Mouse (Mus musculus): ENCODE results near the gene Nol12. TPM values are rescaled to one million over a fixed set of nuclear protein-coding genes. Genes with fewer than 3 reads are reported as not detected.
A peak's percentile ranks its signal among the peaks of the same experiment; 100 is the strongest.

Nol12 gene
- polyA plus RNA-seq, 1 experiment: 101 TPM

GRCm38 (mm10) chr15:78914091-78914822 is 20.5 kb upstream of the Nol12 start:
- Histone ChIP-seq H3K36me3 (ENCODE audit: control insufficient read depth, insufficient read depth) (no peaks in the 10 kb centered on the region), H3K79me2 (ENCODE audit: control insufficient read depth, insufficient read depth) (peaks cover 14% of the 10 kb centered on the region)

GRCm38 (mm10) chr15:78914823-78915659 is 19.7 kb upstream of the Nol12 start:
- Histone ChIP-seq H3ac (ENCODE audit: control insufficient read depth, insufficient read length) (peak overlapping the region; percentile 43), H3K27me3 (ENCODE audit: control insufficient read depth, insufficient read depth, insufficient read length) (no peaks in the 10 kb centered on the region), H3K36me3 (ENCODE audit: control insufficient read depth, insufficient read depth) (no peaks in the 10 kb centered on the region), H3K4me2 (ENCODE audit: low read depth) (peak overlapping the region; percentile 89), H3K79me2 (ENCODE audit: control insufficient read depth, insufficient read depth) (peaks cover 14% of the 10 kb centered on the region), H3K4me3 (peak overlapping the region; percentile 22)
- TF ChIP-seq TCF12 (IDR thresholded peaks at IDR 0.05; ENCODE audit: insufficient read depth, poor library complexity, severe bottlenecking) (no peak), USF1 (IDR thresholded peaks at IDR 0.05; ENCODE audit: low read depth) (no peak), REST (IDR thresholded peaks at IDR 0.05; ENCODE audit: insufficient read depth, insufficient read length) (no peak), SRF (IDR thresholded peaks at IDR 0.05; ENCODE audit: control insufficient read depth, insufficient read length, low read depth) (no peak)

More at GRCm38 (mm10) chr15:78914091-78914822, 20.5 kb upstream of the Nol12 start:
- peak overlapping the region; percentile 22 for H3K4me3 ChIP-seq
- H3ac ChIP-seq (ENCODE audit: control insufficient read depth, insufficient read length): peak overlapping the region; percentile 43
- TF ChIP-seq MYOD1 (IDR thresholded peaks at IDR 0.05; ENCODE audit: control insufficient read depth in 1 of 3, insufficient read length in 2 of 3, low read depth in 2 of 3): peak in 2 of 3 experiments; percentile 1 to 2
- TF ChIP-seq TCF12 (IDR thresholded peaks at IDR 0.05; ENCODE audit: insufficient read depth, poor library complexity, severe bottlenecking): no peak
- TF ChIP-seq POLR2AphosphoS2 (IDR thresholded peaks at IDR 0.05; ENCODE audit: insufficient read length, low read depth): no peak
- peak in 1 of 3 experiments; percentile 1 for TF ChIP-seq MYOG (IDR thresholded peaks at IDR 0.05; ENCODE audit: control insufficient read depth in 1 of 3, insufficient read depth in 1 of 3, insufficient read length in 2 of 3, low read depth in 2 of 3)
- TF ChIP-seq TCF3 (IDR thresholded peaks at IDR 0.05; ENCODE audit: insufficient read length, low read depth): peak; percentile 3
- TF ChIP-seq USF1 (IDR thresholded peaks at IDR 0.05; ENCODE audit: low read depth): no peak
- TF ChIP-seq REST (IDR thresholded peaks at IDR 0.05; ENCODE audit: insufficient read depth, insufficient read length): no peak
- peak overlapping the region; percentile 89 for H3K4me2 ChIP-seq (ENCODE audit: low read depth)
- no peaks in the 10 kb centered on the region for H3K27me3 ChIP-seq (ENCODE audit: control insufficient read depth, insufficient read depth, insufficient read length)

- H3K4me2 ChIP-seq (ENCODE audit: low read depth): peak overlapping the region; percentile 89
- no peak for TF ChIP-seq CEBPB (IDR thresholded peaks at IDR 0.05; ENCODE audit: insufficient read depth, poor library complexity, severe bottlenecking)
- peak; percentile 14 for TF ChIP-seq POLR2AphosphoS2 (IDR thresholded peaks at IDR 0.05; ENCODE audit: insufficient read length, low read depth)
- H3K36me3 ChIP-seq (ENCODE audit: control insufficient read depth, insufficient read depth): no peaks in the 10 kb centered on the region
- H3K79me2 ChIP-seq (ENCODE audit: control insufficient read depth, insufficient read depth): peaks cover 14% of the 10 kb centered on the region
- no peaks in the 10 kb centered on the region for H3K27me3 ChIP-seq (ENCODE audit: control insufficient read depth, insufficient read depth, insufficient read length)
- no peak overlapping the region for H3ac ChIP-seq (ENCODE audit: control insufficient read depth, insufficient read length)
- peak overlapping the region; percentile 22 for H3K4me3 ChIP-seq
Measured at GRCm38 (mm10) chr15:78915660-78916017, 19.1 kb upstream of the Nol12 start.

- peaks cover 14% of the 10 kb centered on the region for H3K79me2 ChIP-seq (ENCODE audit: control insufficient read depth, insufficient read depth)
- H3K27me3 ChIP-seq (ENCODE audit: control insufficient read depth, insufficient read depth, insufficient read length): no peaks in the 10 kb centered on the region
- H3ac ChIP-seq (ENCODE audit: control insufficient read depth, insufficient read length): no peak overlapping the region
- peak overlapping the region; percentile 22 for H3K4me3 ChIP-seq
- TF ChIP-seq POLR2AphosphoS2 (IDR thresholded peaks at IDR 0.05; ENCODE audit: insufficient read length, low read depth) (peak; percentile 5), E2F4 (IDR thresholded peaks at IDR 0.05; ENCODE audit: insufficient read depth) (no peak), TCF12 (IDR thresholded peaks at IDR 0.05; ENCODE audit: insufficient read depth, poor library complexity, severe bottlenecking) (no peak), MYOG (IDR thresholded peaks at IDR 0.05; ENCODE audit: control insufficient read depth in 1 of 3, insufficient read depth in 1 of 3, insufficient read length in 2 of 3, low read depth in 2 of 3) (no peak), SRF (IDR thresholded peaks at IDR 0.05; ENCODE audit: control insufficient read depth, insufficient read length, low read depth) (no peak)
- H3K4me2 ChIP-seq (ENCODE audit: low read depth): peak overlapping the region; percentile 70
- no peaks in the 10 kb centered on the region for H3K36me3 ChIP-seq (ENCODE audit: control insufficient read depth, insufficient read depth)
Measured at GRCm38 (mm10) chr15:78916052-78916826, 18.5 kb upstream of the Nol12 start.

- Histone ChIP-seq H3K79me2 (ENCODE audit: control insufficient read depth, insufficient read depth) (peaks cover 14% of the 10 kb centered on the region), H3K4me3 (no peak overlapping the region), H3K36me3 (ENCODE audit: control insufficient read depth, insufficient read depth) (no peaks in the 10 kb centered on the region), H3K27me3 (ENCODE audit: control insufficient read depth, insufficient read depth, insufficient read length) (no peaks in the 10 kb centered on the region), H3ac (ENCODE audit: control insufficient read depth, insufficient read length) (no peak overlapping the region), H3K4me2 (ENCODE audit: low read depth) (no peak overlapping the region)
- TF ChIP-seq REST (IDR thresholded peaks at IDR 0.05; ENCODE audit: insufficient read depth, insufficient read length) (no peak), POLR2AphosphoS2 (IDR thresholded peaks at IDR 0.05; ENCODE audit: insufficient read length, low read depth) (peak; percentile 22)
Measured at GRCm38 (mm10) chr15:78918126-78918525, 16.6 kb upstream of the Nol12 start.
